Mouse (Mus musculus) liver, adult 2 months (tissue): ENCODE results near the gene Ubqln4. TPM values are rescaled to one million over a fixed set of nuclear protein-coding genes. Genes with fewer than 3 reads are reported as not detected.
A peak's percentile ranks its signal among the peaks of the same experiment; 100 is the strongest.

Experiments
- DNase-seq: peaks from one replicate; pipeline ENCODE4 v3.0.0-alpha.2; 2011; ENCODE audit warnings: low read depth, low spot score; ENCODE audit errors: extremely low read depth
- H3K27ac ChIP-seq: fragments of 200-500 bp; replicated peaks from 2 replicates; pipeline ENCODE4 v1.5.1; 2012; ENCODE audit warnings: low read depth, mild to moderate bottlenecking, control low read depth, inconsistent platforms, low read length; ENCODE audit not compliant: insufficient read depth
- H3K27me3 ChIP-seq: fragments of 200-500 bp; 2 replicates; pipeline ENCODE4 v1.6.1; 2012; ENCODE audit warnings: mild to moderate bottlenecking, moderate library complexity, low read length, inconsistent platforms; ENCODE audit not compliant: control insufficient read depth, insufficient read depth
- H3K36me3 ChIP-seq: fragments of 200-500 bp; 2 replicates; pipeline ENCODE4 v1.6.1; 2012; ENCODE audit warnings: low read length, inconsistent platforms; ENCODE audit not compliant: control insufficient read depth, insufficient read depth
- H3K4me1 ChIP-seq: fragments of 200-500 bp; 2 replicates; pipeline ENCODE4 v1.6.1; 2011; ENCODE audit warnings: low read length; ENCODE audit not compliant: control insufficient read depth, insufficient read depth
- H3K4me3 ChIP-seq: fragments of 200-500 bp; 2 replicates; pipeline ENCODE4 v1.5.1; 2011; ENCODE audit warnings: low read depth, mild to moderate bottlenecking, control low read depth, low read length, moderate library complexity; ENCODE audit not compliant: insufficient read depth
- H3K79me2 ChIP-seq: fragments of 200-500 bp; 2 replicates; pipeline ENCODE4 v1.6.1; 2012; ENCODE audit warnings: inconsistent platforms, mild to moderate bottlenecking, low read length, moderate library complexity; ENCODE audit not compliant: control insufficient read depth, insufficient read depth
- H3K9ac ChIP-seq: fragments of 200-500 bp; 2 replicates; pipeline ENCODE4 v1.6.1; 2012; ENCODE audit warnings: low read depth, mild to moderate bottlenecking, control low read depth, inconsistent platforms, low read length
- CTCF ChIP-seq: fragments of 200-500 bp; IDR thresholded peaks from 2 replicates; pipeline ENCODE4 v1.5.1; 2011; ENCODE audit warnings: low read depth, low read length, control low read depth
- POLR2A ChIP-seq: fragments of 200-500 bp; IDR thresholded peaks from 2 replicates; pipeline ENCODE4 v1.6.1; 2011; ENCODE audit warnings: low read length, control low read depth; ENCODE audit not compliant: insufficient read depth; ENCODE audit errors: extremely low read depth
- WGBS: fragments of 180-500 bp; shearing (Covaris S2); methylation state at CpG from one replicate; pipeline ENCODE4 v1.1.7; 2018; 5-methylcytosine and 5-hydroxymethylcytosine counted together
- polyA plus RNA-seq: library from polyadenylated mRNA; depleted of rRNA; stranded (reverse); fragments of >200 nt; gene quantifications from 2 replicates; pipeline ENCODE4 v1.2.3, GENCODE M21; 2012
- total RNA-seq: library from RNA; depleted of rRNA; stranded (reverse); fragments of >200 nt; gene quantifications from 2 replicates; pipeline ENCODE4 v1.2.3, GENCODE M21; 2014

Gene Ubqln4
- total and polyA plus RNA-seq, 2 experiments, result 8.3 to 41.1 TPM

GRCm38 (mm10) chr3:88532689-88533511 lies 20.7 kb upstream of the Ubqln4 start:
- no peak for DNase-seq
- Histone ChIP-seq H3K79me2 (no peaks in the 10 kb centered on the region), H3K36me3 (no peaks in the 10 kb centered on the region), H3K9ac (peak overlapping the region; percentile 69), H3K27ac (no peak overlapping the region), H3K4me1 (no peaks in the 10 kb centered on the region), H3K27me3 (no peaks in the 10 kb centered on the region), H3K4me3 (peak overlapping the region; percentile 59; the same call in 1 of the 2 replicates)
- 11% methylated on average over 40 of the region's 40 CpGs for WGBS
- TF ChIP-seq CTCF (no peak), POLR2A (no peak)

DNA sequence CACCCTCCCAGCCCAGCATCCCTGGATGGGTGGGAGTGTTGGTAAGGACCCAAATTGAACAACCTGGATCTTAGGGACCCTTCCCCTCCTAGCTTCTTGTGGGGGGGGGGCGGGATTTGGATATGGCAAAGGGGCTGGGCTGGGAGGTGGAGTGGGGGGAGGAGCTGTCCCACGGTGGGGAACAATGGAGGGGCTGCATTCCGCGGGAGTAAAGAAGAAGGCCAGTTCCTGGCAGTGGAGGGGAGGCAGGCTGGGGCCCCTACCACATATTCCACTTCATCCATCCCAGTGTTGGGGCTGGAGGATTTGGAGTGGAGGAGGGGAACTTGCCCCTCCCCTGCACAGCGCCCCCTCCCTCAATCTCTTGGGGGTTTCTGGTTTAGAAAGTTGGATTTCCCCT lies 19.9 kb upstream of the Ubqln4 start:
- no peak overlapping the region for H3K9ac ChIP-seq
- H3K4me1 ChIP-seq, result no peaks in the 10 kb centered on the region
- H3K36me3 ChIP-seq, result no peaks in the 10 kb centered on the region
- no peak overlapping the region for H3K4me3 ChIP-seq
- no peak for TF ChIP-seq CTCF
- TF ChIP-seq POLR2A, result no peak
- no peaks in the 10 kb centered on the region for H3K79me2 ChIP-seq
- H3K27me3 ChIP-seq, result no peaks in the 10 kb centered on the region
- 40% methylated on average over 5 of the region's 5 CpGs for WGBS
- DNase-seq, result no peak
- no peak overlapping the region for H3K27ac ChIP-seq

- Histone ChIP-seq H3K9ac (no peak overlapping the region), H3K27me3 (no peaks in the 10 kb centered on the region), H3K79me2 (no peaks in the 10 kb centered on the region), H3K27ac (no peak overlapping the region), H3K4me3 (no peak overlapping the region), H3K36me3 (no peaks in the 10 kb centered on the region), H3K4me1 (no peaks in the 10 kb centered on the region)
- DNase-seq, result no peak
- TF ChIP-seq CTCF (no peak), POLR2A (no peak)
- WGBS, result 85% methylated on average over 3 of the region's 3 CpGs
These were observed 18.6 kb upstream of the Ubqln4 start for GRCm38 (mm10) chr3:88535005-88535404.

DNA sequence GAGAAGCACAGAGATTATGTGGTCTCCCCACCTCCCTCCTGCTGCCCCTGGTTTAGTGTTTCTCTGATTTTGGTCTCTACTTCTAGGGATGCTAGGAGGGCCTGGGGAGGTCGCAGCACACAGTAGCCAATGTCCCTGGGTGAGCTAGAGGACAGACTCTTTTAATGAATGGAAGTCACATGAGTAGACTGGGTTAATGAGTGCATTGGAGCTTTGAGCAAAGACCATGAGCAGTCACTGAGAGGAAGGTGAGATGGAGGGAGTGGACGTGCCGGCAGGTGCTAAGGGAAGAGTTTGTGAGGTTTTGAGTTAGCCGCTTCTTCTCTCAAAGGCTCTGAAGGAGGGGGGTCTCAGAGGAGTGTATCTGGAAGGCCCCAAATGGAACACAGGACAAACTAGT lies 18.0 kb upstream of the Ubqln4 start:
- Histone ChIP-seq H3K36me3 (no peaks in the 10 kb centered on the region), H3K27ac (no peak overlapping the region), H3K27me3 (no peaks in the 10 kb centered on the region), H3K4me3 (no peak overlapping the region), H3K9ac (no peak overlapping the region), H3K79me2 (no peaks in the 10 kb centered on the region), H3K4me1 (no peaks in the 10 kb centered on the region)
- TF ChIP-seq CTCF (no peak), POLR2A (no peak)
- WGBS, result 95% methylated on average over 4 of the region's 4 CpGs
- no peak for DNase-seq

DNA sequence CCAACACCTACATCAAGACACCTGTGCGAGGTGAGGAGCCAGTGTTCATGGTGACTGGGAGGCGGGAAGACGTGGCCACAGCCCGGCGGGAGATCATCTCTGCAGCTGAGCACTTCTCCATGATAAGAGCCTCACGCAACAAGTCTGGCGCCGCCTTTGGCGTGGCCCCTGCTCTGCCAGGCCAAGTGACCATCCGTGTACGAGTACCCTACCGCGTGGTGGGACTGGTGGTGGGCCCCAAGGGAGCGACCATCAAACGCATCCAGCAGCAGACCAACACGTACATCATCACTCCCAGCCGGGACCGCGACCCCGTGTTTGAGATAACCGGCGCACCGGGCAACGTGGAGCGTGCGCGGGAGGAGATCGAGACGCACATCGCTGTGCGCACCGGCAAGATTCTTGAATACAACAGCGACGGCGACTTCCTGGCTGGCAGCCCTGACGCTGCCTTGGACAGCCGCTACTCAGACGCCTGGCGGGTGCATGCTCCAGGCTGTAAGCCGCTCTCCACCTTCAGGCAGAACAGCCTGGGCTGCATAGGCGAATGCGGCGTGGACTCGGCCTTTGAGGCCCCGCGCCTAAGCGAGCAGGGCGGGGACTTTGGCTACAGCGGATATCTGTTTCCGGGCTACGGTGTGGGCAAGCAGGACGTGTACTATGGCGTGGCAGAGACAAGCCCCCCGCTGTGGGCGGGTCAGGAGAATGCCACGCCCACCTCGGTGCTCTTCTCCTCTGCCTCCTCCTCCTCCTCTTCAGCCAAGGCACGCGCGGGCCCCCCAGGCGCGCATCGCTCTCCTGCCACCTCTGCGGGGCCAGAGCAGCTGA lies 17.2 kb upstream of the Ubqln4 start:
- Histone ChIP-seq H3K27ac (no peak overlapping the region), H3K4me3 (peak overlapping the region; percentile 50), H3K9ac (peak overlapping the region; percentile 60), H3K79me2 (no peaks in the 10 kb centered on the region), H3K27me3 (no peaks in the 10 kb centered on the region), H3K36me3 (no peaks in the 10 kb centered on the region), H3K4me1 (no peaks in the 10 kb centered on the region)
- DNase-seq, result peak; percentile 34
- WGBS, result 16% methylated on average over 63 of the region's 64 CpGs
- TF ChIP-seq CTCF (0 out of 2 replicates have a peak, but pooled peaks have one; percentile 5), POLR2A (peak; percentile 30; the same call in 1 of the 2 replicates)

GRCm38 (mm10) chr3:88537146-88537545 lies 16.4 kb upstream of the Ubqln4 start:
- peak overlapping the region; percentile 50; the same call in 1 of the 2 replicates for H3K4me3 ChIP-seq
- no peaks in the 10 kb centered on the region for H3K79me2 ChIP-seq
- 71% methylated on average over 6 of the region's 6 CpGs for WGBS
- H3K27ac ChIP-seq, result no peak overlapping the region
- H3K9ac ChIP-seq, result no peak overlapping the region
- TF ChIP-seq POLR2A (no peak), CTCF (no peak)
- DNase-seq, result no peak
- no peaks in the 10 kb centered on the region for H3K4me1 ChIP-seq
- no peaks in the 10 kb centered on the region for H3K27me3 ChIP-seq
- no peaks in the 10 kb centered on the region for H3K36me3 ChIP-seq
